Mouse (Mus musculus) E14TG2a.4 (cell line): ENCODE data around the gene Ccdc171.

Experiments
- CTCF ChIP-seq: conservative IDR thresholded peaks from 2 replicates; pipeline ENCODE4 v1.5.1; 2014; ENCODE audit warnings: low read length
- NANOG ChIP-seq: IDR thresholded peaks from 2 replicates; pipeline ENCODE4 v1.6.1; 2014; ENCODE audit warnings: borderline replicate concordance, low read length, mixed read lengths
- POU5F1 ChIP-seq: IDR thresholded peaks from 2 replicates; pipeline ENCODE4 v1.6.1; 2014; ENCODE audit warnings: low read length, borderline replicate concordance

- TF ChIP-seq CTCF (no peak), NANOG (no peak), POU5F1 (no peak)
These were observed 157.5 kb downstream of the Ccdc171 start for GRCm38 (mm10) chr4:83682866-83683265.
